Mouse (Mus musculus): ENCODE results near the gene Rnf115. TPM values are rescaled to one million over a fixed set of nuclear protein-coding genes. Genes with fewer than 3 reads are reported as not detected.
A peak's percentile ranks its signal among the peaks of the same experiment; 100 is the strongest.
"Not testable (repeated sequence)": the region's sequence is repeated elsewhere in the genome, so short reads cannot be mapped to it uniquely, and the experiment has no call there.

Gene Rnf115
- total RNA-seq (2022), result 10 to 100 TPM; 58.9 to 79.6 (median 70.5) TPM

GRCm38 (mm10) chr3:96727343-96727827 is at the start of gene Rnf115, which contains the start of gene Polr3c:
Gene Rnf115 (plus strand): TSS chr3:96727664.
Gene Polr3c (minus strand): TSS chr3:96727628.
- peak; percentile 98 for DNase-seq (ENCODE audit: low spot score in 2 of 2)

GRCm38 (mm10) chr3:96678456-96678855 is 49.0 kb upstream of the Rnf115 start:
- DNase-seq (ENCODE audit: low spot score in 2 of 2), result no peak

DNA sequence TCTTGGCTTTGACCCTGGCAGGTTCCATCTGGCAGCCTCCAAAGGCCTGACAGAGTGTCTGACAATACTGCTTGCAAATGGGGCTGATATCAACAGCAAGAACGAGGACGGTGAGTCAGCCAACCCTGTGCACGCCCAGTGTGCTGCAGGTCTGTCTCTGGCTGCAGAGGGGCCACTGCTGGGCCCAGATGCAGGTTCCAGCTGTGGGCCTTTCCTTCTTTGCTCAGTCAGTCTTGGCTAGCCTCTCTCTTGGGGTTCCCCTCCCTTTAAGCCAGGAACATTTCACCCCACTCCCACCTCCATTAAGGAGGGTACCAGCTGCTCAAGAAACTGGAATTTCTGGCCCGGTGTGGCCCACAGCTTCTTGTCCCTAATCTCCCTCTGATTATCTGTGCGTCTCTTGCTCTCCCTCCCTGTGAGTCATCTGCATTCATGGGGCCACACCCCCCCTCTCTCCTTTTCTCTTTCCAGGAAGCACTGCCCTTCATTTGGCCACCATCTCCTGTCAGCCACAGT is 48.2 kb upstream of the Rnf115 start:
- DNase-seq (ENCODE audit: low spot score in 2 of 2), result no peak

GRCm38 (mm10) chr3:96680269-96680956 is 47.1 kb upstream of the Rnf115 start:
- DNase-seq (ENCODE audit: low spot score in 2 of 2), result no peak

- no peak for DNase-seq (ENCODE audit: low spot score in 2 of 2)
Measured at GRCm38 (mm10) chr3:96683496-96683895, 44.0 kb upstream of the Rnf115 start.

GRCm38 (mm10) chr3:96684151-96684821 is 43.2 kb upstream of the Rnf115 start:
- no peak for DNase-seq (ENCODE audit: low spot score in 2 of 2)

GRCm38 (mm10) chr3:96684822-96685156 is 42.7 kb upstream of the Rnf115 start:
- no peak for DNase-seq (ENCODE audit: low spot score in 2 of 2)

DNA sequence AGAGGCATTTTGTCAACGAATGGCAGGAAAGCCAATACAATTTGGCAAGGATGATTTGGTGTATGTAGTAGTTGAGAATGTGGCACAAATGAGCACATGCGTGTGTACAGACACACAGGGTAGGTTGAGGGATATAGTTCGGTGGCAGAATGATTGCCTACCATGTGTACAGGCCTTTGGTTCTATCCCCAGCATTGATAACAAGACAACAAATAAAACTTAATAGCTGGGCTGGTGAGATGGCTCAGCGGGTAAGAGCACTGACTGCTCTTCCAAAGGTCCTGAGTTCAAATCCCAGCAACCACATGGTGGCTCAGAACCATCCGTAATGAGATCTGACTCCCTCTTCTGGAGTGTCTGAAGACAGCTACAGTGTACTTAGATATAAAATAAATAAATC is 41.4 kb upstream of the Rnf115 start:
- DNase-seq (ENCODE audit: low spot score in 2 of 2), result not testable (repeated sequence)

DNA sequence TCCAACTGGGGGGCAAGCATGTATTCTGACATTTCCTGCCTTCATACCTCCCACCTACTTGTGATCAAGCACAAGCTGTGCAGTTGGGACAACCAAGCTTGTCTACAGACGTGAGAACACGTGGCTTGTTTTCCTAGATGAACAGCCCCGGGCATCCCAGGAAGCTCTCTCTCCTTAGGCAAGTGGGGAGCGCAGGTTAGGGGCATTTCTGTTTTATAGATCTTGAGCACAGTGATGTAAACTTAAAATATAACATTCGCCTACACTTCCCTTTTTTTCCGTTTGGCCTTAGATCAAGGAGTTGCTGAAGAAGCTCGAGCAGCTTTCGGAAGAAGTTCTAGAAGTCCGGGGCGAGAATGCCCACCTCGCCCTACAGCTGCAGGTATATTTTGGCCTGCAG is 38.6 kb upstream of the Rnf115 start:
- no peak for DNase-seq (ENCODE audit: low spot score in 2 of 2)

DNA sequence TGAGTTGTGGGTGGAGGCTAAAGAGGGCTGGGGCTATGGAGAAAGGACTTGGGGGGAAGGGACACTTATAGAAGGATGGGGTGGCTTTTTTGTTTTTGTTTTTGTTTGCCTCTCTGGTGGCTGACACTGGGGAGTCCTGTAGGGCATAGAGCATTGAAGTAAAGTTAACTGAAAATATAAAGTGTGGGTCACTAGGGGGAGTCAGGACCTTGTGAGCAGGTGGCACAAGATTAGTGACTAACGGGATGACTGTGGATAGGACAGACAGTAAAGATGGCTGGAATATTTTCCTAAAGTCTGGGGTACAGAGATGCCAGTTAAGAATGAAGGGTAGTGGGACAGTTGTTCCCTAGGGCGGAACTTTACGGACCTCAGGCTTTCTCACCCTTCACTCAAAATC is 37.2 kb upstream of the Rnf115 start:
- no peak for DNase-seq (ENCODE audit: low spot score in 2 of 2)

- no peak for DNase-seq (ENCODE audit: low spot score in 2 of 2)
Measured at GRCm38 (mm10) chr3:96692506-96692905, 35.0 kb upstream of the Rnf115 start.

DNA sequence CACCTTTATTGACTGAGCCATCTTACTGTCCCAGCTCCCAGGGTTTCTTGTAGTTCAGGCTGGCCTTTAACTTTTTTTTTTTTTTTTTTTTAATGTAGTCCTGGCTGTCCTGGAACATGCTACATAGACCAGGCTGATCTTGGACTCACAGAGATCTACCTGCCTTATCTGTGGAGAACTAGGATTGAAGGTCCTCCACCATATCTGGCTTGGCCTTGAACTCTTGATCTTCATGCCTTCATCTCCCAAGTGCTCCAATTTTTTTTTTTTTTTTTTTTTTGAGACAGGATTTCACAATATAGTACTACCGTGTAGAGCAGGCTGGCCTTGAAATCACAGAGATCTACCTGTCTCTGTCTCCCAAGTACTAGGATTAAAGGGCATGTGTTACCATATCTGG is 33.9 kb upstream of the Rnf115 start:
- no peak for DNase-seq (ENCODE audit: low spot score in 2 of 2)

- DNase-seq (ENCODE audit: low spot score in 2 of 2), result peak; percentile 68 to 76
Measured at GRCm38 (mm10) chr3:96696198-96696765, 31.2 kb upstream of the Rnf115 start, which contains the start of gene Pias3. Gene Pias3 (plus strand): TSS chr3:96696384.

- DNase-seq (ENCODE audit: low spot score in 2 of 2), result peak; percentile 82 to 88
Measured at GRCm38 (mm10) chr3:96696766-96697732, 30.4 kb upstream of the Rnf115 start.

- no peak for DNase-seq (ENCODE audit: low spot score in 2 of 2)
Measured at GRCm38 (mm10) chr3:96698993-96699690, 28.3 kb upstream of the Rnf115 start.

GRCm38 (mm10) chr3:96700376-96700775 is 27.1 kb upstream of the Rnf115 start:
- DNase-seq (ENCODE audit: low spot score in 2 of 2), result no peak

DNA sequence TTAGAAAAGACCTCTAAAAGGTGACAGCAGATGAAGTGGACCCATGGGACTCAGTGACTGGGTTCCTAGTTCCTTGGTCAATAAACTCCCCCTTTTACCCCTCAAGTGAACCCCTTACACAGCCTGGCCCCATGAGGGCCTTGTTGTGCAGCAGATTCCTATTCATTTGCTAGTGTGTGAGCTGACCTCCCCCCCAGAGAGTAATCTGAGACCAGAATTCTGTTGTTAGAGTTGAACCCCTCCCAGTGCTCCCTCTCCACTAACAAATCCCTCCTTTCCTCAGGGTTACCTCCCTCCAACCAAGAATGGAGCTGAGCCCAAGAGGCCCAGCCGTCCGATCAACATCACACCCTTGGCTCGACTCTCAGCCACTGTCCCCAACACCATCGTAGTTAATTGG is 26.5 kb upstream of the Rnf115 start:
- no peak for DNase-seq (ENCODE audit: low spot score in 2 of 2)

GRCm38 (mm10) chr3:96704778-96705177 is 22.7 kb upstream of the Rnf115 start:
- no peak for DNase-seq (ENCODE audit: low spot score in 2 of 2)

- no peak for DNase-seq (ENCODE audit: low spot score in 2 of 2)
Measured at GRCm38 (mm10) chr3:96706217-96706616, 21.2 kb upstream of the Rnf115 start.

GRCm38 (mm10) chr3:96706984-96707383 is 20.5 kb upstream of the Rnf115 start:
- no peak for DNase-seq (ENCODE audit: low spot score in 2 of 2)
